In genomic region chr12:29533071-29533876, GRCm38 (mm10) we compare ENCODE assay signal across 11 mouse cellular contexts. TPM values are rescaled to one million over a fixed set of nuclear protein-coding genes. Genes with fewer than 3 reads are reported as not detected.
DNase-seq lines count a peak whose midpoint lies in the region; ATAC-seq and TF ChIP-seq lines count a peak whose summit lies in the region.
"Had no signal": no experiment of that assay in that cellular context is flagged by ENCODE, and none has a peak within 500 bp of the region (broad histone marks: within the 10 kb centered on the region; RNA-seq: fewer than 3 reads in every experiment).

No protein-coding gene starts in this region.

- ATAC-seq in G1E (ENCODE audit: extremely low read depth, insufficient number of reproducible peaks, low FRiP score, poor library complexity, severe bottlenecking): no peak
- peak; percentile 32 for ATAC-seq in frontal cortex, adult (ENCODE audit: low TSS enrichment)
- peak; percentile 64 for ATAC-seq in midbrain, embryonic 14.5 days (ENCODE audit: low FRiP score, low TSS enrichment)
- no peak for ATAC-seq in liver, embryonic 12.5 days

- H3K27ac ChIP-seq in midbrain, embryonic 14.5 days (replicated peaks; ENCODE audit: low read depth, low read length): peak overlapping the region; percentile 93
- H3K27ac ChIP-seq in liver, embryonic 12.5 days: no peak overlapping the region
- H3K27ac ChIP-seq: liver, embryonic 14.5 days had no signal

- peak overlapping the region; percentile 1; the same call in 1 of the 2 replicates for H3K4me3 ChIP-seq in G1E (ENCODE audit: low read depth, low read length)
- H3K4me3 ChIP-seq in midbrain, embryonic 14.5 days (replicated peaks; ENCODE audit: low read depth, low read length): peak overlapping the region; percentile 52
- no peak overlapping the region for H3K4me3 ChIP-seq in liver, embryonic 12.5 days

- DNase-seq in G1E (ENCODE audit: low spot score): no peak
- DNase-seq in cerebellum, adult 18-20 months: peak; percentile 74
- peak; percentile 80 for DNase-seq in midbrain, embryonic 14.5 days
- no peak for DNase-seq in T-cell, adult 2 months (ENCODE audit: low spot score)
- no peak for DNase-seq in adrenal gland, postnatal 25 days
- DNase-seq in thymus, postnatal 10 days (ENCODE audit: low spot score in 2 of 2): no peak
- DNase-seq: adrenal gland, adult 8-10 months had no signal

- TF ChIP-seq CTCF in G1E (IDR thresholded peaks at IDR 0.05; ENCODE audit: low read depth, low read length): no peak

- no peaks in the 10 kb centered on the region for H3K36me3 ChIP-seq in G1E (replicated peaks)
- no peaks in the 10 kb centered on the region for H3K36me3 ChIP-seq in midbrain, embryonic 14.5 days (ENCODE audit: control insufficient read depth, insufficient read depth, low read length)
- H3K36me3 ChIP-seq in liver, embryonic 12.5 days: no peaks in the 10 kb centered on the region

- WGBS in midbrain, embryonic 14.5 days: 12% methylated on average over 14 of the region's 14 CpGs
- WGBS in liver, embryonic 12.5 days (ENCODE audit: insufficient replicate concordance): 34% methylated on average over 14 of the region's 14 CpGs

- peaks cover 47% of the 10 kb centered on the region for H3K9me3 ChIP-seq in G1E (replicated peaks)
- no peaks in the 10 kb centered on the region for H3K9me3 ChIP-seq in midbrain, embryonic 14.5 days (ENCODE audit: control insufficient read depth, low read length)
- no peaks in the 10 kb centered on the region for H3K9me3 ChIP-seq in liver, embryonic 12.5 days (replicated peaks)

- H3K27me3 ChIP-seq in G1E (ENCODE audit: insufficient read depth, low read length): no peaks in the 10 kb centered on the region; the same call in 1 of the 2 replicates
- no peaks in the 10 kb centered on the region for H3K27me3 ChIP-seq in midbrain, embryonic 14.5 days (ENCODE audit: control insufficient read depth, insufficient read depth, low read length)
- H3K27me3 ChIP-seq in liver, embryonic 12.5 days (replicated peaks): peaks cover 45% of the 10 kb centered on the region

- H3K4me1 ChIP-seq in G1E (ENCODE audit: insufficient read depth, low read depth, low read length): no peaks in the 10 kb centered on the region
- peaks cover 34% of the 10 kb centered on the region for H3K4me1 ChIP-seq in midbrain, embryonic 14.5 days (ENCODE audit: control insufficient read depth, insufficient read depth, low read length)
- H3K4me1 ChIP-seq in liver, embryonic 12.5 days: no peaks in the 10 kb centered on the region

- H3K9ac ChIP-seq in midbrain, embryonic 14.5 days (replicated peaks; ENCODE audit: low read length): peak overlapping the region; percentile 86
- no peak overlapping the region for H3K9ac ChIP-seq in liver, embryonic 12.5 days
- H3K9ac ChIP-seq: liver, embryonic 14.5 days had no signal

- H3K4me2 ChIP-seq in midbrain, embryonic 14.5 days (ENCODE audit: low read length): peak overlapping the region; percentile 78
- no peak overlapping the region for H3K4me2 ChIP-seq in liver, embryonic 12.5 days
- H3K4me2 ChIP-seq: heart, embryonic 11.5 days had no signal

RNA-seq across cellular contexts. Expression of gene Myt1l, which starts 5.1 kb away (rescaled TPM):
- total RNA-seq in G1E (2014; fragmentation: Nextera tagmentation) (not detected in 2 replicates), G1E (2017) (0.17 and 0.33 TPM in 2 replicates)
- polyA plus RNA-seq in G1E (2012): not detected in 2 replicates
- polyA plus RNA-seq in midbrain, embryonic 14.5 days (2014; fragmentation: Nextera tagmentation; extraction: Ambion mirVana): 250 and 257 TPM in 2 replicates
- polyA plus RNA-seq in liver, embryonic 12.5 days (2016; fragmentation: Nextera tagmentation; extraction: Ambion mirVana): not detected in 2 replicates
- 2.9 TPM in 2 replicates for total RNA-seq in adrenal gland, postnatal 25 days (2021)
- polyA plus RNA-seq: liver, embryonic 14.5 days had no signal

Comparison
In these comparisons a context has a peak if more than half of its experiments do, and no peak if none do; other contexts are left out.
1. ATAC-seq: peak in frontal cortex, adult (single experiment) and midbrain, embryonic 14.5 days (single experiment); none in G1E (single experiment) and liver, embryonic 12.5 days (single experiment).
2. DNase-seq: peak in cerebellum, adult 18-20 months (2 of 2) and midbrain, embryonic 14.5 days (single experiment); none in G1E (single experiment), T-cell, adult 2 months (single experiment), adrenal gland, postnatal 25 days (single experiment) and thymus, postnatal 10 days (0 of 2).
3. RNA of gene Myt1l, which starts 5.1 kb away (polyA plus RNA-seq): 250 to 257 TPM in midbrain, embryonic 14.5 days; not detected in liver, embryonic 12.5 days and not detected in G1E; every median in the first group is over 100 times any median in the second.